Mouse (Mus musculus) ES-Bruce4 (cell line): ENCODE results near the gene Spp1.

Experiments
- CTCF ChIP-seq: IDR thresholded peaks from one replicate; pipeline ENCODE4 v1.8.1; 2011; ENCODE audit warnings: low read depth, low read length
- POLR2A ChIP-seq: IDR thresholded peaks from one replicate; pipeline ENCODE4 v1.8.1; 2011; ENCODE audit warnings: low read length; ENCODE audit not compliant: insufficient read depth

DNA sequence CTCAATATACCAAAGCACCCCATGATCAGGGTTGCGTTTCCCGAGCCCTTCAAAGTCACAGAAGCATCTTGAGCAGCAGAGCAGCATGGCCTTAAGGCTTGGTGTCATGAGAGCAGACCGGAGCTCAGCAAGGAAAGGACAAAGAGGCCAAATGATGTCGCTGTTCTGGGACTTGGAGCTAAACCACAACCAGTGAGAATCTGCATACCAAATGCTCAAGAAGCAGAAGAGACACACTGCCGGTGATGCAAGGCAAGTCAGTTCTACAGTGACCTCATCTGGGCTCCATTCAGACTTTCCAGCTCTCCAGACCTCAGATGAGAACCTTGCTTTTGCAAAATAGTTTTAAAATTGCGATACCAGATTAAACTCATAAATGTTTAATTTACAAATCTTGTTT, 38.6 kb upstream of the Spp1 start:
- TF ChIP-seq POLR2A (no peak), CTCF (no peak)
